Mouse (Mus musculus) bone marrow, adult 2 months (tissue): ENCODE data around the gene Nipal3. TPM values are rescaled to one million over a fixed set of nuclear protein-coding genes. Genes with fewer than 3 reads are reported as not detected.

Experiments used
- H3K27ac ChIP-seq: fragments of 200-500 bp; 2 replicates; pipeline ENCODE4 v1.5.1; 2012; ENCODE audit warnings: low read depth, mild to moderate bottlenecking, control low read depth, inconsistent platforms, low read length; ENCODE audit not compliant: control insufficient read depth, poor library complexity, insufficient read depth
- H3K4me1 ChIP-seq: fragments of 200-500 bp; 2 replicates; pipeline ENCODE4 v1.6.1; 2011; ENCODE audit warnings: low read length; ENCODE audit not compliant: control insufficient read depth, insufficient read depth
- H3K4me3 ChIP-seq: fragments of 200-500 bp; replicated peaks from 2 replicates; pipeline ENCODE3; 2011; ENCODE audit warnings: mild to moderate bottlenecking, low read depth, low read length, control low read depth; ENCODE audit not compliant: control insufficient read depth
- CTCF ChIP-seq: fragments of 200-500 bp; IDR thresholded peaks from 2 replicates; pipeline ENCODE4 v1.5.1; 2011; ENCODE audit warnings: low read length, control low read depth; ENCODE audit not compliant: control insufficient read depth, insufficient read depth
- POLR2A ChIP-seq: fragments of 200-500 bp; IDR thresholded peaks from 2 replicates; pipeline ENCODE4 v1.6.1; 2011; ENCODE audit warnings: low read depth, mild to moderate bottlenecking, control low read depth, low read length, borderline replicate concordance; ENCODE audit not compliant: control insufficient read depth
- WGBS: fragments of 180-500 bp; shearing (Covaris S2); methylation state at CpG from one replicate; pipeline ENCODE4 v1.1.7; 2018; 5-methylcytosine and 5-hydroxymethylcytosine counted together
- polyA plus RNA-seq: library from polyadenylated mRNA; stranded (reverse); fragments of >200 nt; gene quantifications from 2 replicates; pipeline ENCODE4 v1.2.4, GENCODE M21; 2011; ENCODE audit warnings: low replicate concordance; ENCODE audit not compliant: missing spikeins, insufficient read depth, insufficient read length

Gene Nipal3
- 10.9 and 18.5 TPM in 2 replicates for polyA plus RNA-seq

DNA sequence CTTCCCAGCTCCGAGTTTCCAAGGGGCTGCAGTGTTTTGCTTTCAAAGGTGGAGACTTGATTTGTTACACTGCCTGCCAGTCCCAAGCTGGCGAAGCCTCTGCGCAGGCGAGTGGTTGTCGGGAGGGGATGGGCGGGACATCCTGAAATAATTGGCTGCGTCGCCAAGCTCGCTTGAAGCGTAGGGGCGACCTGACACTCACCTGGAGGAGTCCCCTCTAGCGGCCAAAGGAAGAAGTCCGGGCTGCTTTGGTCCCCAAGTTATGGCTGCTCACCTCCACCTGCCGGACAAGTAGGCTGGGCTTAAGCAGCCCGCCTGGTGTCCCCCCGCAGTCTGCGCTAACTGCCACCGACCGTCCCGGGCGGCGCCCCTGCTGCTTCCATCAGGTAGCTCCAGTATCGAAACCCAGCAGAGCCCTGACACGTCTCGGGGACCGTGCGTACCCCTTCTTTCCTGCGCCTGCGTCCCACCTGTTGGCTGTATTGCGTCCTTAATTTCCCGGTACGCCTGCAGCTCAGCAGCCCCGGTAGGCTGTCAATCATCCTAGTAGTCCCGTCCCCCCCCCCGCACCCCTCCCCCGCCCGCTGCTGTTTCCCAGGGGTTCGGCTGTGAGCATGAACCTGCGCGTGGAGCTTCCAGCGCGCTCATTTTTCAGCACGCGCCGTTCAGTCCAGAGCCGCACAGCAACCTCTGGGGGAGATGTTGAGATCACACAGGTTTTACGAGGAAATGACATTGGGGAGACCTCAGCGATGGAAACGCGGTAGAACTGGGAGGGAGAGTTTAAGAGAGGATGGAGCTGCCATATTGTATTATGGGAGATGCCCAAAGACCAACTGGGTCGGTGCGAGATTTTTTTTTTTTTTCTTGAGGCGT, at the start of gene Nipal3, which contains the start of gene Stpg1:
Gene Nipal3 (minus strand): TSS at position 518 of the 876 bp plus-strand sequence.
Gene Stpg1 (plus strand): TSS at position 270 of the 876 bp plus-strand sequence.
- WGBS, result under 1% methylated on average over 53 of the region's 53 CpGs
- Histone ChIP-seq H3K4me1 (no peaks in the 10 kb centered on the region; the same call in 1 of the 2 replicates), H3K27ac (peak within 1 kb of the TSS; percentile 38), H3K4me3 (peak within 1 kb of the TSS; percentile 92)
- TF ChIP-seq POLR2A (peak; percentile 35; the same call in 1 of the 2 replicates), CTCF (peak; percentile 71)

- TF ChIP-seq POLR2A, result no peak
- no peak for TF ChIP-seq CTCF
- H3K4me3 ChIP-seq, result no peak overlapping the region
- H3K4me1 ChIP-seq, result no peaks in the 10 kb centered on the region; the same call in 1 of the 2 replicates
- WGBS, result 90% methylated on average over 2 of the region's 2 CpGs
- H3K27ac ChIP-seq, result no peak overlapping the region
These were observed 49.4 kb upstream of the Nipal3 start for GRCm38 (mm10) chr4:135544284-135544683.

DNA sequence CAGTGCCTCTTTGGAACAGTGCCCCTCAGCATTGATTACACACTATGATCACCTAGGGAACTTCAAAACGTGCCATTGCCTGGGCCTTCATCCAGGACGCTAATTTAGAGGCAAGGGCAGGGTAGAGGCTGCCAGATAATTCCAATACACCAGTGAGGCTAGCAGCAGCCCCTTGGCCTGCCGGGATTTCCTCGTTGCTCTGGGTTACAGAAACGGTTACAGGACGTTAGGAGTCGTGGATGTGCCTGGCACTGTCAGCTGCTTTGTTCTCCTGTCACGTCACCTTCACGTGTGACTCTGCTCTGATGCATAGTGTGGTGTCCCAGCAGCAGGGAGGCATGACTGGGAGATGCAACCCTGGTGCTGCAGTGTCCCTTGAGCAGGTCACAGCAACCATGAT, 45.2 kb upstream of the Nipal3 start:
- H3K4me3 ChIP-seq, result no peak overlapping the region
- no peaks in the 10 kb centered on the region for H3K4me1 ChIP-seq
- TF ChIP-seq POLR2A (no peak), CTCF (no peak)
- no peak overlapping the region for H3K27ac ChIP-seq
- 83% methylated on average over 9 of the region's 9 CpGs for WGBS

- Histone ChIP-seq H3K4me3 (no peak overlapping the region), H3K4me1 (no peaks in the 10 kb centered on the region), H3K27ac (no peak overlapping the region)
- WGBS, result 82% methylated on average over 12 of the region's 12 CpGs
- no peak for TF ChIP-seq CTCF
- TF ChIP-seq POLR2A, result no peak
These were observed 44.2 kb upstream of the Nipal3 start for GRCm38 (mm10) chr4:135539056-135539455.

DNA sequence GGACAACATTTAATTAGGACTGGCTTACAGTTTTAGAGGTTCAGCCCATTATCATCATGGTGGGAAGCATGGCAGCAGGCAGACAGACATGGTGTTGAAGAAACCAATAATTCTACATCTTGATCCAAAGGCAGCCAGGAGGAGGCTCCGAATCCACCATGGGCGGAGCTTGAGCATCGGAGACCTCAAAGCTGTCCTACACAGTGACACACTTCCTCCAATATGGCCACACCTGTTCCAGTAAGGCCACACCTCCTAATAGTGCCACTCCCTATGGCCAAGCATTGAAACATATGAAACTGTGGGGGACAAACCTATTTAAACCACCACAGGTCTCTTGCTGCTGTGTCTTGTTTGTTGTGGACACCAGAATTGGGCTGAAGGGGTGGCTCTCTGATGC, 40.2 kb upstream of the Nipal3 start:
- TF ChIP-seq POLR2A (no peak), CTCF (no peak)
- 89% methylated on average over 3 of the region's 3 CpGs for WGBS

GRCm38 (mm10) chr4:135533001-135533400, 38.2 kb upstream of the Nipal3 start:
- no peaks in the 10 kb centered on the region for H3K4me1 ChIP-seq
- no peak overlapping the region for H3K4me3 ChIP-seq
- no peak for TF ChIP-seq POLR2A
- no peak for TF ChIP-seq CTCF
- WGBS, result 70% methylated on average over 6 of the region's 6 CpGs
- H3K27ac ChIP-seq, result no peak overlapping the region

More for the DNA sequence above, 40.2 kb upstream of the Nipal3 start:
- H3K4me3 ChIP-seq, result no peak overlapping the region
- no peaks in the 10 kb centered on the region for H3K4me1 ChIP-seq
- no peak overlapping the region for H3K27ac ChIP-seq

- H3K4me1 ChIP-seq, result no peaks in the 10 kb centered on the region
- TF ChIP-seq POLR2A, result no peak
- TF ChIP-seq CTCF, result no peak
- H3K4me3 ChIP-seq, result no peak overlapping the region
- H3K27ac ChIP-seq, result no peak overlapping the region
- WGBS, result 66% methylated on average over 9 of the region's 9 CpGs
These were observed 37.2 kb upstream of the Nipal3 start for GRCm38 (mm10) chr4:135531771-135532613.

DNA sequence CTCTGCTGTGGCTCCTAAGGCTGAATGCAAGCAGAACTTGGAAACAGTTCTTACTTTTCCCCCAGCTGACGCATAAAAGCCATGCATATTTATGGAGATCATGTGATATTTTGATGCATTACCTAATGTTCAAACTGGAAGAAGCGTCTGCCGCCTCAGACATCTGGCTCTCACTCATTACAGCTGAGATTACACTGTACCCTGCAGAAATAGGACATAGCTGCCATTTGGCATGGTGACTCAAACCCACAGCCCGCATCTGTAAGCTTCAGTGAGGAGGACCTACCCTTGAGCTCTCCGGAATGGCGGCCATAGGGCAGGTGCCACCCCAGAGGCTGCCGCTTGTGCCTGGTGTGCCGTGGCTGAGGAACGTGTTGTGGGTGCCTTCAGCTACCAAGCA, 36.4 kb upstream of the Nipal3 start:
- WGBS, result 86% methylated on average over 9 of the region's 9 CpGs
- no peak overlapping the region for H3K27ac ChIP-seq

DNA sequence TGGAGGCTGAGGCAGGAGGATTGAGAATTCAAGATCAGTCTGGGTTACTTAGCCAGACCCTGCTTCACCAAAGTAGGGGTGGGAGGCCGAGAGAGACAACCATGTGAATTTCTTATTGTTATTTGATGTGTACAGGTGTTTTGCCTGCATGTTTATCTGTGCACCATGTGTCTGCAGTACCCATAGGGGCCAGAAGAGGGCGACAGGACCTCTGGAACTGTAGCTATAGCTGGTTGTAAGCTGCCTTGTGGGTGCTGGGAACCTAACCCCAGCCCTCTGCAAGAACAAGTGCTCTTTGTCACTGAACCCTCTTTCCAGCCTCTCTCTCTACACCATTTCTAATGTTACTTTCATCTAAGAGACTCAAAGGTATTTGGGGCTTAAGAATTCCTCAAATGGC, 35.4 kb upstream of the Nipal3 start:
- H3K4me1 ChIP-seq, result no peaks in the 10 kb centered on the region
- peak; percentile 27; the same call in 1 of the 2 replicates for TF ChIP-seq CTCF
- no peak for TF ChIP-seq POLR2A
- H3K27ac ChIP-seq, result no peak overlapping the region
- WGBS, result 62% methylated on average over 2 of the region's 2 CpGs
- no peak overlapping the region for H3K4me3 ChIP-seq

More for the DNA sequence above, 36.4 kb upstream of the Nipal3 start:
- no peaks in the 10 kb centered on the region for H3K4me1 ChIP-seq
- TF ChIP-seq CTCF (no peak), POLR2A (no peak)
- no peak overlapping the region for H3K4me3 ChIP-seq
